Mouse (Mus musculus) thymus, postnatal 0 days (tissue): ENCODE measurements around the gene Ociad1. TPM values are rescaled to one million over a fixed set of nuclear protein-coding genes. Genes with fewer than 3 reads are reported as not detected.
"Not testable (repeated sequence)": the region's sequence is repeated elsewhere in the genome, so short reads cannot be mapped to it uniquely, and the experiment has no call there.

Experiments used
- DNase-seq: peaks from one replicate; pipeline ENCODE4 v3.0.0-alpha.2; 2015; ENCODE audit warnings: low spot score
- polyA plus RNA-seq: library from polyadenylated mRNA; unstranded; fragments of >200 nt; fragmentation: Nextera tagmentation; extraction: Ambion mirVana; gene quantifications from 2 replicates; pipeline ENCODE4 v1.2.1, GENCODE M21; 2015

Ociad1 gene
- polyA plus RNA-seq, 1 experiment from 2014 or later: 233 TPM

- no peak for DNase-seq
These were observed 8.5 kb upstream of the Ociad1 start for GRCm38 (mm10) chr5:73284046-73284445.

GRCm38 (mm10) chr5:73285470-73285978 is 7.1 kb upstream of the Ociad1 start:
- DNase-seq: no peak

- DNase-seq: no peak
These were observed 6.0 kb upstream of the Ociad1 start for GRCm38 (mm10) chr5:73286603-73287002.

- DNase-seq: no peak
These were observed 2.7 kb upstream of the Ociad1 start for GRCm38 (mm10) chr5:73289900-73290299.

GRCm38 (mm10) chr5:73293458-73293827 is 859 bp downstream of the Ociad1 start:
- DNase-seq: peak; percentile 13

- DNase-seq: no peak
These were observed 2.4 kb downstream of the Ociad1 start for GRCm38 (mm10) chr5:73295016-73295415.

GRCm38 (mm10) chr5:73295916-73296315 is 3.3 kb downstream of the Ociad1 start:
- DNase-seq: no peak

GRCm38 (mm10) chr5:73301601-73302307 is 9.2 kb downstream of the Ociad1 start:
- DNase-seq: no peak

- DNase-seq: no peak
These were observed 11.9 kb downstream of the Ociad1 start for GRCm38 (mm10) chr5:73304507-73304906.

- no peak for DNase-seq
These were observed 13.9 kb downstream of the Ociad1 start for GRCm38 (mm10) chr5:73306486-73306885.

GRCm38 (mm10) chr5:73307297-73307696 is 14.7 kb downstream of the Ociad1 start:
- DNase-seq: no peak

- no peak for DNase-seq
These were observed 16.9 kb downstream of the Ociad1 start for GRCm38 (mm10) chr5:73309496-73309895.

GRCm38 (mm10) chr5:73310401-73310800 is 17.8 kb downstream of the Ociad1 start:
- no peak for DNase-seq

- DNase-seq: no peak
These were observed 18.9 kb downstream of the Ociad1 start for GRCm38 (mm10) chr5:73311458-73311857.

GRCm38 (mm10) chr5:73313591-73313990 is 21.0 kb downstream of the Ociad1 start:
- no peak for DNase-seq

- DNase-seq: no peak
These were observed 22.1 kb downstream of the Ociad1 start for GRCm38 (mm10) chr5:73314654-73315053.

- no peak for DNase-seq
These were observed 26.7 kb downstream of the Ociad1 start for GRCm38 (mm10) chr5:73319306-73319705.

GRCm38 (mm10) chr5:73322684-73323083 is 30.1 kb downstream of the Ociad1 start:
- not testable (repeated sequence) for DNase-seq

GRCm38 (mm10) chr5:73323602-73324001 is 31.0 kb downstream of the Ociad1 start:
- DNase-seq: peak; percentile 33

- no peak for DNase-seq
These were observed 32.1 kb downstream of the Ociad1 start for GRCm38 (mm10) chr5:73324526-73325170.

GRCm38 (mm10) chr5:73331002-73331401 is 38.4 kb downstream of the Ociad1 start:
- no peak for DNase-seq

GRCm38 (mm10) chr5:73336448-73336847 is 43.9 kb downstream of the Ociad1 start:
- DNase-seq: no peak
